Mouse (Mus musculus) cerebellum, adult 8-10 months (tissue): ENCODE data around the gene Far2.
"Not testable (repeated sequence)": the region's sequence is repeated elsewhere in the genome, so short reads cannot be mapped to it uniquely, and the experiment has no call there.

Experiments
- DNase-seq: peaks from one replicate; pipeline ENCODE4 v3.0.0; 2022

Far2 gene

GRCm38 (mm10) chr6:148120703-148121102 lies 73.6 kb downstream of the Far2 start:
- no peak for DNase-seq

- DNase-seq, result not testable (repeated sequence)
These were observed 79.8 kb downstream of the Far2 start for GRCm38 (mm10) chr6:148126851-148127250.

- DNase-seq, result no peak
These were observed 85.3 kb downstream of the Far2 start for GRCm38 (mm10) chr6:148132314-148132713.

- no peak for DNase-seq
These were observed 86.5 kb downstream of the Far2 start for GRCm38 (mm10) chr6:148133536-148133935.

GRCm38 (mm10) chr6:148135769-148136382 lies 88.8 kb downstream of the Far2 start:
- DNase-seq, result peak; percentile 63

- DNase-seq, result no peak
These were observed 92.4 kb downstream of the Far2 start for GRCm38 (mm10) chr6:148139288-148139995.

GRCm38 (mm10) chr6:148141874-148142273 lies 94.8 kb downstream of the Far2 start:
- no peak for DNase-seq

- no peak for DNase-seq
These were observed 95.4 kb downstream of the Far2 start for GRCm38 (mm10) chr6:148142421-148142820.

GRCm38 (mm10) chr6:148152305-148152704 lies 105.2 kb downstream of the Far2 start:
- DNase-seq, result not testable (repeated sequence)

- DNase-seq, result no peak
These were observed 125.8 kb downstream of the Far2 start for GRCm38 (mm10) chr6:148172904-148173303.

- no peak for DNase-seq
These were observed 138.6 kb downstream of the Far2 start for GRCm38 (mm10) chr6:148185694-148186093.

GRCm38 (mm10) chr6:148193972-148194701 lies 147.1 kb downstream of the Far2 start:
- no peak for DNase-seq

GRCm38 (mm10) chr6:148199177-148199576 lies 152.1 kb downstream of the Far2 start:
- DNase-seq, result no peak

GRCm38 (mm10) chr6:148199729-148200128 lies 152.7 kb downstream of the Far2 start:
- no peak for DNase-seq

GRCm38 (mm10) chr6:148205134-148205533 lies 158.1 kb downstream of the Far2 start:
- no peak for DNase-seq

- no peak for DNase-seq
These were observed 160.5 kb downstream of the Far2 start for GRCm38 (mm10) chr6:148207522-148207921.

GRCm38 (mm10) chr6:148211391-148211876 lies 164.4 kb downstream of the Far2 start:
- DNase-seq, result no peak

- DNase-seq, result peak; percentile 98
These were observed 165.0 kb downstream of the Far2 start, which contains the start of gene Ergic2 for GRCm38 (mm10) chr6:148211897-148212680. Gene Ergic2 (minus strand): TSS chr6:148212374.

GRCm38 (mm10) chr6:148214765-148215164 lies 167.7 kb downstream of the Far2 start:
- DNase-seq, result peak; percentile 18

GRCm38 (mm10) chr6:148216752-148217151 lies 169.7 kb downstream of the Far2 start:
- DNase-seq, result no peak

GRCm38 (mm10) chr6:148218235-148219076 lies 171.4 kb downstream of the Far2 start:
- DNase-seq, result no peak

- no peak for DNase-seq
These were observed 175.6 kb downstream of the Far2 start for GRCm38 (mm10) chr6:148222686-148223085.
